Mouse (Mus musculus): ENCODE results near the gene Mipep. TPM values are rescaled to one million over a fixed set of nuclear protein-coding genes. Genes with fewer than 3 reads are reported as not detected.

Gene Mipep
- polyA plus RNA-seq, 1 experiment from 2014 or later, result 5.6 TPM

DNA sequence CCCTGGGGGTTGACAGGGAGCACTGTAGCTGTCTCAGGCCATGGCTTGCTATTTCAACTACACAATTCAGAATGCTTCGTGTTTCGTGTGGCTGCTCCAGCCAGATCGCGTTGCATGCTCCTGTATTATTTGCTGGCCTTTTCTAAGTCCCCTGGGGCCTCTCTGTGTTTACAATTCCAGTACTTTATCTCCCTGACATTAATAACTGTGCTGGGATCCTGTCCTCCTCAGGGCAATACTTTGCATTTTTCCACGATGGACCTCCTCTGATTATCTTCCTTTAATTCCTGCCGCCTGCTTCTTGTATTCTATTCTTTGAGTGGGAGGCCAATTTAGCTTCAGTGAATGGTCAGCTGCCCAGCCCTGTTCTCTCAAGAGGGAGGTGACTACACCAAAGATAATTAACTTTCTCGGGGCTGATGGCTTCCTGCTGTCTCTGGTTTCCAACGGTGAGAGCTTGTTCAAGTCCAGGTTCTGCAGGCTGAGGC is 128.7 kb downstream of the Mipep start:
- WGBS (ENCODE audit: insufficient replicate concordance), result 58% methylated on average over 8 of the region's 8 CpGs
- Histone ChIP-seq H3K36me3 (replicated peaks; ENCODE audit: insufficient read depth, low read length) (no peaks in the 10 kb centered on the region), H3K27me3 (ENCODE audit: insufficient read depth, low read length) (no peaks in the 10 kb centered on the region), H3K4me1 (ENCODE audit: insufficient read depth) (0 out of 2 replicates have a peak, but pooled peaks cover 2% of the 10 kb centered on the region), H3K9me3 (ENCODE audit: low read length) (no peaks in the 10 kb centered on the region), H3K4me3 (ENCODE audit: low read depth, low read length) (no peak overlapping the region), H3K4me2 (ENCODE audit: low read depth, low read length) (no peak overlapping the region), H3K9ac (replicated peaks) (no peak overlapping the region), H3K27ac (ENCODE audit: low read depth) (no peak overlapping the region)
- DNase-seq (no peak), ATAC-seq (no peak)
- TF ChIP-seq EP300 (IDR thresholded peaks at IDR 0.05; ENCODE audit: low read depth) (no peak), CTCF (IDR thresholded peaks at IDR 0.05; ENCODE audit: low read depth) (no peak)

DNA sequence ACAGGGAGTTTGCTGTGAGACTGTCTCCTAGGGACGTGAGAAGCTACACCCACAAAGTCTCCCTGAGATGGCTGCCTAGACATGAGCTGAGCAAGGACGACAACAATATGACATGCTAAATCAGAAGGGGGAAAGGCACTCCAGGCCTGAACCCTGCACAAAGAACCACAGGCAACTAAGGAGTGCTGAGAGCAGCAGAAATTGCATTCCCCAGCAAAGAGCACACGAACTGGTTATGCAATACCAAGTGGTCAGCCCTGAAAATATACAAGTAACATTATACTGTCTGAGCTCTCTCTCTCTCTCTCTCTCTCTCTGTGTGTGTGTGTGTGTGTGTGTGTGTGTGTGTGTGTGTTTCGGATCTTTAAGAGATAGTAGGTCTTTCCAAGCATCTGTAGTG is 132.3 kb downstream of the Mipep start:
- 47% methylated on average over 4 of the region's 4 CpGs for WGBS (ENCODE audit: insufficient replicate concordance)
- DNase-seq, result no peak
- H3K4me2 ChIP-seq (ENCODE audit: low read depth, low read length), result no peak overlapping the region
- no peak for TF ChIP-seq CTCF (IDR thresholded peaks at IDR 0.05; ENCODE audit: low read depth)
- TF ChIP-seq EP300 (IDR thresholded peaks at IDR 0.05; ENCODE audit: low read depth), result no peak
- H3K4me3 ChIP-seq (ENCODE audit: low read depth, low read length), result no peak overlapping the region
- no peaks in the 10 kb centered on the region for H3K9me3 ChIP-seq (ENCODE audit: low read length)
- no peak overlapping the region for H3K27ac ChIP-seq (ENCODE audit: low read depth)
- ATAC-seq, result no peak
- H3K9ac ChIP-seq (replicated peaks), result no peak overlapping the region
- H3K27me3 ChIP-seq (ENCODE audit: insufficient read depth, low read length), result no peaks in the 10 kb centered on the region
- H3K36me3 ChIP-seq (replicated peaks; ENCODE audit: insufficient read depth, low read length), result no peaks in the 10 kb centered on the region
- H3K4me1 ChIP-seq (ENCODE audit: insufficient read depth), result no peaks in the 10 kb centered on the region

DNA sequence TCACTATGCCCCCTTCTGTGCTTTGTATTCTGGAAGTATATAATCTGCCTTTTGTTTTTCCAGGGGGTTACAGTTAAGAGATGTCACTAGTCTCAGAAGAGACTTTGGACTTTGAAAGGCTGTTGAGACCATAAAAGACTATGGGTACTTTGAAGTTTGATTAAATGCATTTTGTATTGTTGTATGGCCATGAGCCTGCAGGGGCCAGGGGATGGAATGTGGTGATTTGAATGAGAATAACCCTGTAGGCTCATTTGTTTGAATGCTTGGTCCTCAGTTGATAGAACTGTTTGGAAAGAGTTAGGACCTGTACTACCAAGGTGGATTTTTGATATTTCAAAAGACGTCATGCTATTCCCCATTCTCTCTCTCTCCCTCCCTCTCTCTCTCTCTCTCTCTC is 141.6 kb downstream of the Mipep start:
- H3K9me3 ChIP-seq (ENCODE audit: low read length), result no peaks in the 10 kb centered on the region
- no peak overlapping the region for H3K27ac ChIP-seq (ENCODE audit: low read depth)
- no peaks in the 10 kb centered on the region for H3K27me3 ChIP-seq (ENCODE audit: insufficient read depth, low read length)
- no peaks in the 10 kb centered on the region for H3K4me1 ChIP-seq (ENCODE audit: insufficient read depth)
- DNase-seq (no peak), ATAC-seq (no peak)
- 50% methylated on average over 1 of the region's 1 CpGs for WGBS (ENCODE audit: insufficient replicate concordance)
- H3K4me3 ChIP-seq (ENCODE audit: low read depth, low read length), result no peak overlapping the region
- no peaks in the 10 kb centered on the region for H3K36me3 ChIP-seq (replicated peaks; ENCODE audit: insufficient read depth, low read length)
- no peak overlapping the region for H3K4me2 ChIP-seq (ENCODE audit: low read depth, low read length)
- H3K9ac ChIP-seq (replicated peaks), result no peak overlapping the region
- TF ChIP-seq EP300 (IDR thresholded peaks at IDR 0.05; ENCODE audit: low read depth) (no peak), CTCF (IDR thresholded peaks at IDR 0.05; ENCODE audit: low read depth) (no peak)

DNA sequence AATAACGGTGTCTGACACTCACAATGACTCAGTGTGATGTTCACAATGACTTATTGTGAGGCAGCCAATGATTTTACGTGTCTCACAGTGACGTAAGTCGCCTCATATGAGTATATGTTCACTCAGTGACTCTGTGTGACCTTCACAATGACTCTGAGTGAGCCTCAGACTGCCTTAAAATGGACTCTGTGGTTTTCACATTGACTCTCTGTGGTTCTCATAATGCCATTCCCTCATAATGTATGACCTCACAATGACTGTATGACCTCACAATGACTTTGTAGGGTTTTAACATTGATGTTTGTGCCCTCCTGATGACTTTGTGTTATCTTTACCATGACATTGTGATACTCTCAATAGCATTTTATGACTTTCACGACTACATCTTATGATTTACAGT is 151.3 kb downstream of the Mipep start:
- no peak for ATAC-seq
- TF ChIP-seq EP300 (IDR thresholded peaks at IDR 0.05; ENCODE audit: low read depth) (no peak), CTCF (IDR thresholded peaks at IDR 0.05; ENCODE audit: low read depth) (no peak)
- Histone ChIP-seq H3K4me3 (ENCODE audit: low read depth, low read length) (no peak overlapping the region), H3K9me3 (ENCODE audit: low read length) (no peaks in the 10 kb centered on the region), H3K9ac (replicated peaks) (no peak overlapping the region), H3K27ac (ENCODE audit: low read depth) (no peak overlapping the region), H3K4me2 (ENCODE audit: low read depth, low read length) (no peak overlapping the region), H3K36me3 (replicated peaks; ENCODE audit: insufficient read depth, low read length) (no peaks in the 10 kb centered on the region), H3K27me3 (ENCODE audit: insufficient read depth, low read length) (no peaks in the 10 kb centered on the region), H3K4me1 (ENCODE audit: insufficient read depth) (no peaks in the 10 kb centered on the region)
- DNase-seq, result no peak
- 75% methylated on average over 5 of the region's 5 CpGs for WGBS (ENCODE audit: insufficient replicate concordance)

DNA sequence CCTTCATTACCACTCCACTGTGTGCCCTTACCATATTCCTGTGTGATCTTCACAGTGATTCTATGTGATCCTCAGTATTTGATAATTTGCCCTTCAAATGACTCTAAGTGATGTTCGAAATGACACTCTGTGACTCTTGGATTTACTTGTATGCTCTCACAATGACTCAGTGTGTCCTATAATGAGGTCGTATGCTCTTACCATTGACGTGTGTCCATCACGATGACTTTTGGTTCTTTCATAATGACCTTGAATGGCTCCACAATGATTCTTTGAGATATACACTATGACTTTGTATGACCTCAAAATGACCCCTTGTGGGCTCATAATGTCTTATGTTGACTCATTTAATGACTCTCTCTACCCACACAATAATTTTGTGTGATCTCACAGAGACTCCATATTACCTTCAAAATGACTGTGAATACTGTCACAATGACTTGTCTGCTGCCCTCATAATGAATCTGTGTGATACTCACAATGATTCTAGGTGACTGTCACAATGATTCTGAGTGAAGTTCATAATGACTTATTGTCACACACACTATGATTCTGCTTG is 153.2 kb downstream of the Mipep start:
- H3K36me3 ChIP-seq (replicated peaks; ENCODE audit: insufficient read depth, low read length), result no peaks in the 10 kb centered on the region
- no peaks in the 10 kb centered on the region for H3K9me3 ChIP-seq (ENCODE audit: low read length)
- H3K4me3 ChIP-seq (ENCODE audit: low read depth, low read length), result no peak overlapping the region
- H3K4me2 ChIP-seq (ENCODE audit: low read depth, low read length), result no peak overlapping the region
- no peak for TF ChIP-seq EP300 (IDR thresholded peaks at IDR 0.05; ENCODE audit: low read depth)
- TF ChIP-seq CTCF (IDR thresholded peaks at IDR 0.05; ENCODE audit: low read depth), result no peak
- H3K27me3 ChIP-seq (ENCODE audit: insufficient read depth, low read length), result no peaks in the 10 kb centered on the region
- DNase-seq, result no peak
- H3K4me1 ChIP-seq (ENCODE audit: insufficient read depth), result no peaks in the 10 kb centered on the region
- 85% methylated on average over 4 of the region's 4 CpGs for WGBS (ENCODE audit: insufficient replicate concordance)
- H3K9ac ChIP-seq (replicated peaks), result no peak overlapping the region
- no peak for ATAC-seq
- no peak overlapping the region for H3K27ac ChIP-seq (ENCODE audit: low read depth)

Other genes starting within 250 kb of the Mipep start
- 13.7 and 14.0 TPM in 2 replicates for gene Spata13, start 150.6 kb upstream of the Mipep start, polyA plus RNA-seq (2015; fragmentation: Nextera tagmentation; extraction: Ambion mirVana)
- 0.25 and 0.49 TPM in 2 replicates for gene C1qtnf9, start 16.4 kb upstream of the Mipep start, polyA plus RNA-seq (2015; fragmentation: Nextera tagmentation; extraction: Ambion mirVana)